Mouse (Mus musculus) embryo, embryonic 11.5 days (tissue): ENCODE results near the gene Ankrd11.

Experiments used
- DNase-seq: peaks from one replicate; pipeline ENCODE4 v3.0.0-alpha.2; 2012; ENCODE audit warnings: low read depth, low spot score

Gene Ankrd11

DNA sequence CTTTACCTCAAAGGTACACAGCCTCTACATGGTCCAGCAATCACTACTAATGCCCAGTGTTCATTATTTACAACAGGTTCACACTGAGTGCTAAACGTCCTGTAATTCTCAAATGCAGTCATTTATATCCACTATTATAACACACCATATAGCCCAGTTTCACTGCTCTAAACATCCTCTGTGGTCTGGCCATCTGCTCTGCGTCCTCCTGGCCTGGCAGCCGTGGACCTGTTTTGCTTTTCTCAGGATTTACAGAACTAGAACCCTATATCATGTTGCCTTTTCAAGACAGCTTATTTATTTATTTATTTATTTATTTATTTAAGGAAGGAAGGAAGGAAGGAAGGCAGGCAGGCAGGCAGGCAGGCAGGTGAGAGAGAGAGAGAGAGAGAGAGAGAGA, 114.2 kb downstream of the Ankrd11 start:
- DNase-seq = no peak

DNA sequence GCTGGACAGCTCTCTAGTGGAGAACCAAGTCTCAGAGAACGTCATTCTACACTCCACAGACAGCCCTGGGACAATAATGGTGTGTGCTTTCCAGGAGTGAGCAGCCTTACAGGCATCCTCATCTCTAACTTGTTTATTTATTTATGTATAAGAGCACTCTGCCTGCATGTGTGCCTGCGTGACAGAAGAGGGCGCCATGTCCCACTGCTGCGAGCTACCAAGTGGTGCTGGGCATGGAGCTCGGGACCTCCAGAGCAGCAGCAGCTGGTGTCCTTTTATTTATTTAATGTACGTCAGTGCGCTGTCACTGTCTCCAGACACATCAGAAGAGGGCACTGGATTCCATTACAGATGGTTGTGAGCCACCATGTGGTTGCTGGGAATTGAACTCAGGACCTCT, 115.3 kb downstream of the Ankrd11 start:
- no peak for DNase-seq

DNA sequence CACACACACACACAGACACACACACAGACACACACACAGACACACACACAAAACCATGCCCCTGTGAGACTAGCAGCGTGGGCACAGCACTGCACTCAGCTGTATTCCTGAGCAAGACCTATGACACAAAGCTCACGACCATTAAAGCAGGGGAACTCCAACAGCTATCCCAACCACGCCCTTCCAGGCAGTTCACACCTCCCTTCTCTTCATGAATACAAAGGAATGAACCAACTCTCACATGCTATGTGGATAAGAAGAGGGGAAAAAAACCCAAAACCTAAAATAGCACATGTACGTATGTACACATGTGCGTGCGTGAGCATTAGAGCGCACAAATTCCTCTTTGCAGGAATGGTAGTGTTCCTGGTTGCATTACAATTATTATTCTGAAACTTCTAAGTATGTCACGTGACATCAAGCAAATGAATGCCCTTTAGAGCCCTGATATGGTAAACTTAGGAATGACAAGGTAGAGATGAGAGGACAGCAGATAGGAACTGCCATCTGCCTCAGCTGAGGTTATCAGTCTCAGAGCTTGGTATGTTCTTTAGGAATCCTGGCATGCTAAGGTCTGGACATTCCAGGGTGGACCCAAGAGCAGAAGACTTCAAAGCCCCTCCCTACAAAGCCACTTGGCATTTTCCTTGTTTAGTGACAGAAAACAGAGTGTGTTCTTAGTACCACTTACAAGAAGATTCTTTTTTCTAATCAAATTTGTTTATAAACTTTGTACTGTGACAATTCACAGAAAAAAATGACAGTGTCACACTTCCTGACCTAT, 115.9 kb downstream of the Ankrd11 start:
- no peak for DNase-seq

DNA sequence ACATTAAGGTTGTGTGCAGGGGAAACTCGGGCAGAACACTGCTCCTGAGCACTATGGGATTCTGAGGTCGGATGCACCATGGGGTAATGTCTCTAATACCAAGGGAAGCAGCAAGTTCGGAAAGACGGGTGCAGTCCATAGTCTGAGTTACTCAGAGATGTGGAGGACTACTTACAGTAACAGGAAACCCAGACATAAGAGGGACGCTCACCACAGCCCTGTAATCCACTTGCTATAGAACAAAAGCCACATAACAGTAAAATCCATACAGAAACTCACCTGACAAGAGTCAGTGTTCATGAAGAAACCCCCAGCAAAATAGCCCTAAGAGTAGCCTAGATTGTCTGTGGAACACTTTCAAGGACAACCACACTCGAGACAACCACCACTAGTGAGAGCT, 118.0 kb downstream of the Ankrd11 start:
- DNase-seq = no peak

DNA sequence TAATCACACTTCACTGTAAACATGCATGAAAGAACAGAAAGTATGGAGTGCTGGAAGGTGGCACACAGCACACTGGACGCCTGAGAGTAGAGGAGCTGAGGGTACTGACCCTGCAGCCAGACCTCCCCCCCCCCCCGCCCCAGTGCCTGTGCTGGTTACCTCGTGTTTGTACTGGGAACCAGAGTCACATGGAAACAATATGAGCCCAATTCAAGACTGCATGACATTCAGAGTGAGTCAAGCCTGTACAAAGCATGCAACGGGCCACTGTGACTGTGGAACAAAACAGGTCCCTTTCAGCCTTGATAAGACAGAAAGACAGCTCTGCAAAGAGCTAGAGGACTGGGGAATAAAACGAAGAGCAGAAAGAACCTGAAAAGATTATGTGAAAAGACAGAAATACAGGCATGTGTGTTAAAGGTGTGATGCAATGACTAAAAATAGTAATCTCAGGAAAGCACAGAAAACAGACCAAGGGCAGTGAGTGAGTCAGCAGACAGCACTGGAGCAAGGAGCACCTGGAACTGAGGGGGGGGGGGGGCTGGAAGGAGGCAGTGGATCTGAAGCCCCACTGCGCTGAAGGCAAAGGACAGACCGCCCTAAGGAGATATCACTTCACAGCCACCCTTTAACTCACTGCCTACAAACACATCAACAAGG, 118.5 kb downstream of the Ankrd11 start:
- DNase-seq = no peak

DNA sequence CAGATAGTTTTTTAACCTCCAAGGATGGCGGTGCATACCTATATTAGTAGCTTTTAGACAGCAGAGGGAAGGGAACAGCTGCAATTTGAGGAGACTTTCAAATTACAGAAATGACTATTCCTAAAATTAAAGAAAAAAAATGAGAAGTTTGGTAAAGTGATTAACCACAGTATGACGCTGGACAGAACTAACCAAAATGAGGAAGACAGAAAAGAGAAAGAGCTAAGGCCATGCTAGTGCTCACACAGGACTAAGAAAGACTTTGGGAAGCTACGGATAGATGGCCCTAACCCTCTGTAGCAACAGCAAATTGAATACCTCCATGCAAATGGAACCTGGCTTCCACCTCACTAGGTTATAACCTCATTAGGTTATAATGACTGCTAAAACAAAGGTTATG, 119.1 kb downstream of the Ankrd11 start:
- DNase-seq = no peak

DNA sequence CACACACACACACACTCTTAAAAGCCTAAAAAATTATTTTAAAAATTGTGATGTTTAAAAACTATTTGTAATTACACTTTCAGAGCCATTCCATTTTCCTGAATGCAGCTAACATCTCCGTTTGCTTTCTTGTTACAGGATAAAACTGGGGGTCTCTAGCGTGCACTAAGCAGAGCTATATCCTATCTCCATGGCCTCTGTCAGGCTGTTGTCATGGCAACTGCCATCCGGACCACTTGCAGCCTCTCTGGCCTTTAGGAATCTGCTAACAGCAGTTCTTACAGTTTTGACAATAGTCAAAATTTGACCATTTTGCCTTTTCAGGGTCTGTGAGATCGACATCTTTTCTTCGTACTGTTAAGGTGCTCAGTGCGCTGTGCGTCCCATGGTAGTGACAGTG, 121.2 kb downstream of the Ankrd11 start:
- no peak for DNase-seq

DNA sequence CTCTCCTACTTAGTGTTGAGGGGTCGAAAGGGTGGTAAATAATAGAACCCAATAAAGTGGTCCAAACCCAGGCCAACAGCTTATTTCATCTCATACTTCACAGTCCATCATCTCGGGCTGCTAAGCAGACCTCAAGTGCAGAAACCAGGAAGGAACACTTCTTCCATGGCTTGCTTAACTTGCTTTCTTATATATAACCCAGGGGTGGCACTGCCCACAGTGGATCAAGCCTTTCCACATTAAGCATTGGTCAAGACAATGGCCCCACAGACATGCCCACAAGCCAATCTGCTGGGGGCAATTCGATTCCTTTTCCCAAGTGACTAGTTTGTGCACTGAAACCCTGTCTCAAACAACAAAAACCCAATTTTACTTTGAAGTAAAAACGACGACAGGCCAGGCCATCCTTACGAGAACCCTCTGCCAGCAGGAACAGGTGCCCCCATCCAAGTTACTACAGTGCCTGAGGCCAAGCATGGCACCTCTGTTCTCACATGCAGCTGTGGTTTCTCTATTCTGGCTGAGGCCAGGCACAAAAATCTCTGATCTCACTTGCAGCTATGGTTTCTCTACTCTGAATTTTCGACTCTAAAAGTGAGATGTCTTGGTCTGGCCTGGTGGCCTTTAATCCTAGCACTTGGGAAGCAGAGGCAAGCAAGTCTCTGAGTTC, 123.5 kb downstream of the Ankrd11 start:
- DNase-seq = no peak

DNA sequence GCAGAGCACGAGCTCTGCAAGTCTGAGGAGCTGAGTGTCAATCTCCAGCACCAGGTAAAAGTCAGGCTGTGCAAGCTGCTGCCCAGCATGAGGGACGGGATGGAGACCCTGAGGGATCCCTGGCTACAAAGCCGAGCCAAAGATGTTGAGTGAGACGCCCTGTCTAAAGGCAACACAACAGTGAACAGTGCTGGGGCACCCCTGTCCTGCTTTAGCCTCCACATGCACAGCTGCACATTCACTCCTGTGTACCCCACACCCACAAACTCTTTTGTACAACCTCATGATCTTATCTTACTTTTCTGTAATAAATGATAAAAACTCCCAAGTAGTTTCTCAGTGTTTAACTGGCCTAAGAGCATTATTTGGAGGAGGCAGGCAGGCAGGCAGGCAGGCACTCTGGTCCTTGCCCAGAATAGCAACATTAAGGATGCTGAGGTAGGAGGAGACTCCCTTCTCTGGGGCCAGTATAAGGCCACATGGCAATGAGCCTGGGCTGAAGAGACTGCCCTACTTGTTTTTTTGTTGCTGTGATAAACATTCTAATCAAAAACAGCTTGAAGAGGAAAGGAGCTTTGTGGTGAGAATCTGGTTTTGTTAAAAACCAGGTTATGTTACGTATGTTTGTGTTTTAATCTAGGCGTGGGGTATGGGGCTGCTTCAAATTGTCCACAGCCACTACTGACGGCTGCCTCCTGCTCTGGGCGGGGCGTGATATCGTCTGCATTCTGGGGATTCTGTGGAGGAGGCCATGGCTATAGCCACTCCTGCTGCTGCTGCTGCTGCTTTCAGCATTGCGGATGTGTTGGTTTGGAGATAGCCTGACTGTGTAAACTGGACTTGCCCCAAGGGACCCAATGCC, 124.3 kb downstream of the Ankrd11 start:
- DNase-seq = no peak

DNA sequence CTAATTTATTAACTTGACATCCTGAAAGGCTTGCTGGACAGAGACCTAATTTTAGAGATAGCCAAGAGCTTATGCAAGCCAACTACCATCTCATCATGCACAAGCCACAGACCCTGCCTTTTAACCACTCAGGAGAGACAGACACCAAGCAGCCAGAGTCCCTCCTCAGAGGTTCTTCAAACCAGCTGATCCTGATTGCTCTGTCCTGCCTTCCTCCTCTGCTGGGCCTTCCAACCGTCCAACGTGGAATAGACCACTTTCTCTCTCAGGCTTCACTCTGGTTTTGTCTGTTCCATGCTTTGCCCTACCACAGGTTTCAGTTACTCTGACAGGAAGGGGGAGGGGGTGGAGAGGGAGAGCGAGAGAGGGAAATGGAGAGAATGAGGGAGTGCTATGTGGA, 125.3 kb downstream of the Ankrd11 start:
- DNase-seq = no peak

DNA sequence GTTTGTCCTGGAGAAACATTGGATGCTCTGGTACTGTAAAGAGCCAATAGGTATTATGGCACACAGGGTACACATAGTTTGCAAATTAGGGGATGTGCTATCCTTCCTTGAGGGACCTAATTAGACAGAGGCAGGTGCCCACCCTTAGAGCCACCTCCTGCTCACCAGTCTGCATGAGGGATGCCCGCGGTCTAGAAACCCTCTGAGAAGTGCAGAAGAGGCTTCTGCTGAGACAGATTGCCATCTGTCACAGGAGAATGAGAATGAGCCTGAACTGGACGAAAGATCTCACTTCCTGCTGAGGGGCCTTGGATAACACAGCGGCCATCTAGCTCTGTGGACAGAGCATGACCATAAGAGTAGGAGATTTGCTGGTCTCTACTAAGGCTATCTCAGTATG, 129.2 kb downstream of the Ankrd11 start:
- DNase-seq = no peak

DNA sequence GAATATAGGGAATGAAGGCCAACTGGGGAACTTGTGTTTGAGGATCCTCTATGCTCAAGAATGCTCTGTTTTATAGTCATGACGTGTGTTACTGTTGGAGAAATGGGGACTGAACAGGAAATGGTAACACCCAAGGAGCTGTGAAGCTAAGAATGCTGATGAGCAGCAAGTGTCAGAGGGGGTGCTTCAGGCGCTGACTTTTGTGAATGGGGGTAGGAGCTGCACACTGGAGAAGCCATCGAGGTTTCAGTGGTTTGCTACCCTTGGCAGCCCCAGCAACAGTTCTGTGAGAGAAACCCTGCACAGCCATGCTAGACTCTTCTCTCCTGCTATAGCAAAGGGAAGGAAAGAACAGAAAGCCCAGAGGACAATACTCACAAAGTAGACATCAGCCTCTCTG, 129.9 kb downstream of the Ankrd11 start:
- DNase-seq = no peak

DNA sequence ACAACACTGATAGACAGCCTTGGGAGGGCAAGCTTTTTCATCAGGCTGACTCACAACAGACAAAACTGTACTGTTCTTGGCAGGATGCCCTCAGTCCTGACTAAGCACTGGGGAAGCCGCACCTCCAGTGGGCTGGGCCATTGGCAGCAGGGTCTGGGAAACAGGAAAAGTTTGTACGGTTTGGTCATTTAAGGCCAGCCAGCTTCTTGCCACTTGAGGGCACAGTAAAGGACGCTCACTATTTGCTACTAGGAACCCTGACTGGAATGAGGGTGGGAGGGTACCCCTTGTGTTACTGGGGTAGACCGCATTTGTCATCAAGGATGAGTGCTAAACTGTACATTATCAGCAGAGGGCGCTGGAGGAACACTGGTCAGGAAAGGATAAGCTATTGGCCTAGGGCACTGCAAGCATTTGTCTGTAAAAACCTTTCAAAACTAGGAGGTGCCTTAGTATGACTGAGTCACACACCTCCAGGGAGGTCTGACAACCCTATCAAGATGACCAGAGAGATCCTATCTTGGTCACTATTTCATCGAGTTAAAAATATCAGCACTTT, 135.5 kb downstream of the Ankrd11 start:
- DNase-seq = peak; percentile 61

DNA sequence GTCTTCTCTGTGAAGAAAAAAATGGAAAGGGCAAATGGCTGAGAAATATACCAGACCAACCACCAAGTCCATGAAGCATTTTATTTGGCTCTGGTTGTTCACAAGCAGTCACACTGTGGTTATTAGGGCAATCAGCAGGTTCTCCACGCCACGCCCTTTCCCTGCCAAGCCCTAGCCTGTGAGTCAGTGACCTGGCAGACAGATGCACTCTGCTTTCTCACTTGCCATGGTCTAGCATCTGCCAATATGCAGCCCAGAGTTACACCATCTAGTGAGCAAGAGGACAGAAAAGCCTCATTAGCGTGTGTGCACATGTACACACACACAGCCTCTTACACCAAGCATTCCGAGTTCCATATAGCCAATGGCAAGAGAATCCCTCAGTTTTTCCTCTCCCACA, 136.7 kb downstream of the Ankrd11 start:
- no peak for DNase-seq

DNA sequence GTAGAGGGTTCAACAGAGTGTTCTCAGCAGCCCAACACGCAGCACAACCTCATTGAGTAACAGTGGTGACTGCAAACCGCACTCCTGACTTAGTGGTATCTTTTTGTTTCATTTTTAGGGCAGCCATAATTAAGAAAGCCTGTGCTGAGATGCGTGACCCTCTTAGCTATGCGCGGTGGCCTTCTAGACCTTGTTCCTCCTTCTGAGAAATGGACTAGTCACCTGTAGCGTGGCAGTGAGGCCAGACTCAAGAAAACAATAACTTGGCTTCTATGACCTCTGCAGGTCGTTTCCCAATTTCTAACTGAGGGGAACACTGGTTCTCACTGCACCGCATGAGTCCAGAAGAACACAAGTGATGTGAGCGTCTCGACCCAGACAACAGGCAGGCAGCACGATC, 137.6 kb downstream of the Ankrd11 start:
- no peak for DNase-seq

DNA sequence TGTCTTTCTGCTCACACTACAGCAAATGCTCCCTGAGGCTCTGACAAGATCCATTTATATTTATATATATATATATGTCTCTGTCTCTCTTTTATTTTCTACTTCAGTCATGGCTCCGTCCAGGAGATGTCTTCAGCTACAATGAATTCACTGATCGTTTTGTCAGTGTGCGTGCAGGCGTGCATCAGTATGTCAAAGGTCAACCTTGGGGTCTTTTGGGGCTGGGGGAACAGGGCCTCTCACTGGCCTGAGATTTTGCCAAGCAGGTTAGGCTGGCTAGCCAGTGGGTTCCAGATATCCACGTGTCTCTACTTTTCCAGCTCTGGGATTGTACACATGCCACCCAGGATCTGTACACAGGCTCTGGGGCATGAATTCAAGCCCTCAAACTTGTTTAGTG, 139.1 kb downstream of the Ankrd11 start:
- DNase-seq = no peak

DNA sequence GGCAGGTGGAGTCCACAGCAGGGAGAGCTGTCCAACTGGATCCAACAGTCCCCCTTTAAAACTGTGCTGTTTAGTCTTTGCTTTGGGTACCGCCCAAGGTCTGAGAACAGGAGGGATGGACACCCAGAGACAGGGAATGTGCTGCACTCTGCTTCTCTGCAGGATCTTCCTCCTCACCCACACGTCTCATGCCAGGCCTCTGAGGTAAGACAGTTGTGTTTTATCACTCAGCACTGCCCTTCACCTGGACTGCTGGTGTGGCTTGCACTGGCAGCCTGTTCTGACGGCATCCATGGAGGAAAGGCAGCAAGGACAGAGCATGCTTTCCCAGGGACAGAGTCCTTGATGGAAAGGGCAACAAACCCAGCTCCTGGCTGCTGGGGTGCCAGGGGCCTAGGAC, 139.5 kb downstream of the Ankrd11 start:
- DNase-seq = no peak

DNA sequence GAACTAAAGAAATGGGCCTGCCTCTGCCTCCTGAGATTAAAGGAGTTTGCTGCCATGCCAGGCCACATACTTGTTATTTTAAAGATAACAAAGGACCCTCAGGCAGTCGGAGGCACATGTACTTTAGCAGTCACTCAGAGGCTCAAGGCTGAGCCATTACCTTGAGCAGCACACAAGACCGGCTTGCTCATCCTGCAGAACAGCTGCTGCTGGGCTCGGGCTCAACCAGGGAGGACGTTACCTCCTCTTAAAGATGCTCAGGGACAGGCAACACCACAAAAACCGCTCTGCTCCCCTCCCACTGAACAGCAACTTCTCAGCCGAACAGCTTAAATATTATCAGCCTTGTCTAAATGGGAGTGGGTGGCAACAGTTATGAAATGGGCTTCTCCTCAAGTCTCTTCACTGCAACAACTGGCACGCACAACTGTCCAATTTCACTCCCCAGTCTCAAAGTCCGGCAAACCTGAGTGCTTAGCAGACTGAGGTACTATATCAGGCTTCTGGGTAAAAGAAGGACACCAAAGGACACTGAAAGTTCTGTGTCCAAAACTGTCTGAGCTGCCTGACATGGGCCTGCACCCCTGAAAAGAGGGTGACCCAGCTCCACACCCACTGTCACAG, 140.1 kb downstream of the Ankrd11 start:
- no peak for DNase-seq

DNA sequence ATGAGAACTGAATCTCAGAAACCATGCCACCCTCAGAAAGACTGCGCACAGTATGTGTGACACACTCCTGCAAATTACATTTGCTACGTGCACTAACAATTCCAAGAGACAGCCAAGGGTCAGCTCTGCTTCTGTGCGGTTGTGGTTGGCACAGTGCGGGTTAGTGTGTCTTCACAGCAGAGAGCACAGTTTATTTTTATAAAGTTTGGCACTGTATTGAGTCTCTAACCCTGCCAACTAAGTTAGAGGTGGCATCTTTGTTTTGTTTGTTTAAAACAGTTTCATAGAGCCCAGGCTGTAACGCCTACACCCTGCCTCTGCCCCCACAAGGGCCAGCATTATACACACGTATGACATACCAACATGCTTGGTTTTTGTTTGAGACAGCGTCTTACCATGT, 140.6 kb downstream of the Ankrd11 start:
- no peak for DNase-seq

DNA sequence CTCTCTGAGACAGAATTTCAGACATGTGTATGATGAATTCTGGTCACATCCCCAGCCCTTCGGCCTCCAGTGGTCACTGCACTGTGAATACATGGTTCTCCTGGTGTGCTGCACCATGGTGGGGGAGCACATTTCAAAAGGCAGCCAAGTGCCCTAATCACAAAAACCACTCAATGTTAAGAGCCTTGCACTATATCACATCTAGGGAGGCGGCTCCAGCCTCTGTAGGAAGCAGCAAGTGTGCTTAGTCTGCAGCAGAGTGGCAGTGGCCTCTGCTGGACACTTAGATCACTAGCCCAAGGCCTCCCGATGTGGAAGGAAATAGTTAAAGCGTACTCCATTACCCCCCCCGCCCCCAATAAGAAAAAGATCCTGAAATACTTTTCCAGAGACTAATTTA, 143.0 kb downstream of the Ankrd11 start:
- no peak for DNase-seq

DNA sequence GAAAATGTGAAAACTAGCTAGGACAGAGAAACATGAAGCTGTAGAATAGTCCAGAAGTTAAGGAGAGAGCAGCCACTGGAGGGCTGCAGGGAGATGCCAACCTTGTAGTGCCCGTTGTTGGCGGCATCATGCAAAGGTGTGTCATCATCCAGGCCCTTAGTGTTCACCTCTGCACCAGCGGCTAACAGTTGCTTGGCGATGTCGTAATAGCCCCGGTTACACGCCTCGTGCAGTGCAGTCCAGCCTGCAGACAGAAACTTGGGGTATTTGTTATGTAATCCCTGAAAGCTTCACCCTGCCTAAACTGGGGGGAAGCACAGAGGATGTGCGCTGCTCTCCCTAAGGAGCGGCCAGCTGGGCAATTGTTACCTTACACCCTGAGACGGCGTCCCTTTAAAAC, 143.6 kb downstream of the Ankrd11 start:
- no peak for DNase-seq
